Mouse (Mus musculus) right cerebral cortex, postnatal 25 days (tissue): ENCODE data around the gene Fnbp1l.

Source experiments
- DNase-seq: peaks from one replicate; pipeline ENCODE4 v3.0.0; 2022

The Fnbp1l gene

DNA sequence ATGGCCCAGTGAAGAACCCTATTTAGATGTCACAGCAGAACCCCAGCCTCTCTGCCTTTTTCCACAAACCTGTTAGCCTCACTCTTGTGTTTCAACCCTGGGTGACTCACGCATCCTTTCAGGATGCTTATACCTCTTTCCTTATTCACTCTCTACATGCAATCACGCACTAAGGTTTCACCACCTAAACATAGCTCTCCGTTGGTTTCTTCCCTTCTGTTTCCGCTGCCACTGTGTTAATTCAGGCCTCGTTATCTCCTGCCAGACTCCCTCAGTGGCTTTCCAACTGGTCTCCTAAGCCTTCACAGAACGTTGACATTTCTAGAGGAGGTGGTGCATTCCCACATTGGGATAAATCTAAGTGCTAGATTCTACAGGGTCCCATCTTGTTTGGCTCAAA lies 128.9 kb downstream of the Fnbp1l start:
- DNase-seq: peak; percentile 56
